In genomic region chr13:42102980-42103379, GRCm38 (mm10) we compare ENCODE assay signal across 7 mouse cellular contexts. TPM values are rescaled to one million over a fixed set of nuclear protein-coding genes. Genes with fewer than 3 reads are reported as not detected.
A peak's percentile ranks its signal among the peaks of the same experiment; 100 is the strongest.
DNase-seq lines count a peak whose midpoint lies in the region; ATAC-seq and TF ChIP-seq lines count a peak whose summit lies in the region.

No protein-coding gene starts in this region.

- H3K4me3 ChIP-seq in embryonic facial prominence, embryonic 11.5 days (ENCODE audit: low read depth, low read length): no peak overlapping the region
- H3K4me3 ChIP-seq in heart, adult 2 months: peak overlapping the region; percentile 10; the same call in 1 of the 2 replicates
- H3K4me3 ChIP-seq in kidney, adult 2 months (ENCODE audit: insufficient read depth, low read depth, low read length): peak overlapping the region; percentile 10; the same call in 1 of the 2 replicates
- H3K4me3 ChIP-seq in limb, embryonic 10.5 days: no peak overlapping the region
- no peak overlapping the region for H3K4me3 ChIP-seq in midbrain, embryonic 11.5 days (ENCODE audit: low read depth, low read length)

- 0 out of 2 replicates have a peak, but pooled peaks have one; percentile 17 for TF ChIP-seq EP300 in heart, adult 2 months (IDR thresholded peaks at IDR 0.05; ENCODE audit: insufficient read depth, low read depth, low read length)

- H3K79me2 ChIP-seq in heart, adult 2 months (replicated peaks; ENCODE audit: control insufficient read depth, insufficient read depth, low read length): peaks cover 6% of the 10 kb centered on the region

- no peaks in the 10 kb centered on the region for H3K9me3 ChIP-seq in embryonic facial prominence, embryonic 11.5 days (replicated peaks; ENCODE audit: control insufficient read depth, low read length)
- H3K9me3 ChIP-seq in limb, embryonic 10.5 days (replicated peaks): no peaks in the 10 kb centered on the region
- no peaks in the 10 kb centered on the region; the same call in 1 of the 2 replicates for H3K9me3 ChIP-seq in midbrain, embryonic 11.5 days (ENCODE audit: control insufficient read depth, low read length)

- H3K27me3 ChIP-seq in embryonic facial prominence, embryonic 11.5 days (ENCODE audit: control insufficient read depth, insufficient read depth, low read length): no peaks in the 10 kb centered on the region
- H3K27me3 ChIP-seq in heart, adult 2 months (ENCODE audit: control insufficient read depth, insufficient read depth, low read length): no peaks in the 10 kb centered on the region
- H3K27me3 ChIP-seq in kidney, adult 2 months (replicated peaks; ENCODE audit: control insufficient read depth, insufficient read depth, low read length): no peaks in the 10 kb centered on the region
- H3K27me3 ChIP-seq in limb, embryonic 10.5 days (ENCODE audit: low read depth, poor library complexity, severe bottlenecking): no peaks in the 10 kb centered on the region
- H3K27me3 ChIP-seq in midbrain, embryonic 11.5 days (ENCODE audit: control insufficient read depth, insufficient read depth, low read length): no peaks in the 10 kb centered on the region

- no peak overlapping the region for H3K9ac ChIP-seq in embryonic facial prominence, embryonic 11.5 days (replicated peaks; ENCODE audit: low read length)
- no peak overlapping the region for H3K9ac ChIP-seq in heart, adult 2 months (ENCODE audit: low read depth, low read length)
- H3K9ac ChIP-seq in midbrain, embryonic 11.5 days (ENCODE audit: low read length): no peak overlapping the region

- H3K4me1 ChIP-seq in embryonic facial prominence, embryonic 11.5 days (ENCODE audit: control insufficient read depth, insufficient read depth, low read length): peaks cover 2% of the 10 kb centered on the region
- peaks cover 12% of the 10 kb centered on the region for H3K4me1 ChIP-seq in heart, adult 2 months (ENCODE audit: control insufficient read depth, insufficient read depth, low read length)
- H3K4me1 ChIP-seq in kidney, adult 2 months (ENCODE audit: control insufficient read depth, insufficient read depth, low read length): peaks cover 5% of the 10 kb centered on the region; the same call in 1 of the 2 replicates
- H3K4me1 ChIP-seq in limb, embryonic 10.5 days: peaks cover 33% of the 10 kb centered on the region
- peaks cover 25% of the 10 kb centered on the region for H3K4me1 ChIP-seq in midbrain, embryonic 11.5 days (ENCODE audit: control insufficient read depth, insufficient read depth, low read length)

- 26% methylated on average over 8 of the region's 8 CpGs for WGBS in embryonic facial prominence, embryonic 11.5 days
- WGBS in heart, adult 2 months: 49% methylated on average over 8 of the region's 8 CpGs
- 38% methylated on average over 8 of the region's 8 CpGs for WGBS in kidney, adult 2 months
- 53% methylated on average over 8 of the region's 8 CpGs for WGBS in limb, embryonic 10.5 days
- 20% methylated on average over 8 of the region's 8 CpGs for WGBS in midbrain, embryonic 11.5 days

- peak; percentile 85 for ATAC-seq in embryonic facial prominence, embryonic 11.5 days (replicated peaks; ENCODE audit: insufficient number of reproducible peaks, low FRiP score, low TSS enrichment, low read depth)
- peak; percentile 96 for ATAC-seq in midbrain, embryonic 11.5 days (ENCODE audit: low FRiP score)

- no peak for TF ChIP-seq POLR2A in heart, adult 2 months (IDR thresholded peaks at IDR 0.05; ENCODE audit: insufficient read depth, low read depth, low read length)
- no peak for TF ChIP-seq POLR2A in kidney, adult 2 months (IDR thresholded peaks at IDR 0.05; ENCODE audit: low read depth, low read length)

- peak; percentile 73 for DNase-seq in adrenal gland, postnatal 10 days
- DNase-seq in embryonic facial prominence, embryonic 11.5 days (ENCODE audit: low spot score): peak; percentile 77
- peak; percentile 73 to 84 for DNase-seq in heart, adult 2 months
- peak; percentile 72 for DNase-seq in kidney, adult 2 months
- DNase-seq in limb, embryonic 10.5 days (ENCODE audit: low spot score): peak; percentile 72
- DNase-seq in midbrain, embryonic 11.5 days (ENCODE audit: low spot score, missing footprints): peak; percentile 90
- peak; percentile 49 for DNase-seq in right cerebral cortex, postnatal 4 days

- intact Hi-C loops in heart, adult 2 months (cut with DNase I): loop anchor here (5.0 kb wide), 1 partner anchor 51 kb away; the partner anchor contains the start of gene Hivep1

- no peak overlapping the region for H3K27ac ChIP-seq in embryonic facial prominence, embryonic 11.5 days (replicated peaks; ENCODE audit: low read depth, low read length)
- peak overlapping the region; percentile 32 for H3K27ac ChIP-seq in heart, adult 2 months
- no peak overlapping the region for H3K27ac ChIP-seq in kidney, adult 2 months (ENCODE audit: insufficient read depth, low read depth, low read length)
- H3K27ac ChIP-seq in limb, embryonic 10.5 days: 0 out of 2 replicates have a peak overlapping the region, but pooled peaks have one; percentile 26
- peak overlapping the region; percentile 2 for H3K27ac ChIP-seq in midbrain, embryonic 11.5 days (ENCODE audit: low read depth, low read length)

- H3K4me2 ChIP-seq in embryonic facial prominence, embryonic 11.5 days (ENCODE audit: low read depth, low read length): no peak overlapping the region
- peak overlapping the region; percentile 22; the same call in 1 of the 2 replicates for H3K4me2 ChIP-seq in midbrain, embryonic 11.5 days

- H3K36me3 ChIP-seq in embryonic facial prominence, embryonic 11.5 days (replicated peaks; ENCODE audit: control insufficient read depth, insufficient read depth, low read depth, low read length): no peaks in the 10 kb centered on the region
- peaks cover 2% of the 10 kb centered on the region; the same call in 1 of the 2 replicates for H3K36me3 ChIP-seq in heart, adult 2 months (ENCODE audit: control insufficient read depth, insufficient read depth, low read length)
- H3K36me3 ChIP-seq in kidney, adult 2 months (ENCODE audit: control insufficient read depth, insufficient read depth, low read length): no peaks in the 10 kb centered on the region
- H3K36me3 ChIP-seq in limb, embryonic 10.5 days: peaks cover 6% of the 10 kb centered on the region
- no peaks in the 10 kb centered on the region for H3K36me3 ChIP-seq in midbrain, embryonic 11.5 days (ENCODE audit: control insufficient read depth, insufficient read depth, low read length)

- TF ChIP-seq CTCF in heart, adult 2 months (IDR thresholded peaks at IDR 0.05): no peak
- no peak for TF ChIP-seq CTCF in kidney, adult 2 months (conservative IDR thresholded peaks at IDR 0.05; ENCODE audit: insufficient read depth, insufficient read length, low read depth, low read length)

RNA-seq across cellular contexts. Expression of gene Hivep1, which starts 51.2 kb away (rescaled TPM):
- 10 to 100 TPM; 21.0 to 24.3 TPM for total RNA-seq in adrenal gland, postnatal 10 days (2021)
- 13.1 and 13.4 TPM in 2 replicates for polyA plus RNA-seq in embryonic facial prominence, embryonic 11.5 days (2014; fragmentation: Nextera tagmentation; extraction: Ambion mirVana)
- total RNA-seq in heart, adult 2 months (2021): 10 to 100 TPM; 22.1 to 23.2 TPM
- polyA plus RNA-seq in heart, adult 2 months (2012; rRNA removed): 16.8 and 21.1 TPM in 2 replicates
- 15.6 and 17.8 TPM in 2 replicates for polyA plus RNA-seq in kidney, adult 2 months (2012; rRNA removed)
- polyA plus RNA-seq in limb, embryonic 10.5 days (2016; fragmentation: Nextera tagmentation; extraction: Ambion mirVana): 7.1 and 9.4 TPM in 2 replicates
- 12.0 and 12.9 TPM in 2 replicates for polyA plus RNA-seq in midbrain, embryonic 11.5 days (2014; fragmentation: Nextera tagmentation; extraction: Ambion mirVana)

Comparison
In these comparisons a context has a peak if more than half of its experiments do, and no peak if none do; other contexts are left out.
1. H3K27ac ChIP-seq: peak in heart, adult 2 months (single experiment), limb, embryonic 10.5 days (single experiment) and midbrain, embryonic 11.5 days (single experiment); none in embryonic facial prominence, embryonic 11.5 days (single experiment) and kidney, adult 2 months (single experiment).
2. H3K4me3 ChIP-seq: peak in heart, adult 2 months (single experiment) and kidney, adult 2 months (single experiment); none in embryonic facial prominence, embryonic 11.5 days (single experiment), limb, embryonic 10.5 days (single experiment) and midbrain, embryonic 11.5 days (single experiment).
3. Peak in every context shown above with its lines, with median percentiles within 50 percentile points of each other: DNase-seq.